In genomic region chrX:72907619-72908403, GRCm38 (mm10) we compare ENCODE assay signal across 13 mouse cellular contexts. TPM values are rescaled to one million over a fixed set of nuclear protein-coding genes. Genes with fewer than 3 reads are reported as not detected.
A peak's percentile ranks its signal among the peaks of the same experiment; 100 is the strongest.
DNase-seq lines count a peak whose midpoint lies in the region; ATAC-seq and TF ChIP-seq lines count a peak whose summit lies in the region.
"Had no signal": no experiment of that assay in that cellular context is flagged by ENCODE, and none has a peak within 500 bp of the region (broad histone marks: within the 10 kb centered on the region; RNA-seq: fewer than 3 reads in every experiment).

No protein-coding gene starts in this region.

- no peak for ATAC-seq in kidney, embryonic 14.5 days (ENCODE audit: low FRiP score, low TSS enrichment)
- ATAC-seq in forebrain, embryonic 12.5 days (ENCODE audit: low FRiP score) = peak; percentile 20; the same call in 1 of the 2 replicates
- peak; percentile 74 for ATAC-seq in hindbrain, embryonic 15.5 days (ENCODE audit: low FRiP score, low read depth)
- peak; percentile 40; the same call in 1 of the 2 replicates for ATAC-seq in midbrain, embryonic 14.5 days (ENCODE audit: low FRiP score, low TSS enrichment)
- ATAC-seq in activated CD4-positive, CD25-positive, alpha-beta regulatory T cell, adult 4 months = no peak
- ATAC-seq in inflammation-experienced regulatory T-cells, adult 6 months = no peak

- no peak overlapping the region for H3K4me3 ChIP-seq in kidney, adult 2 months (ENCODE audit: insufficient read depth, low read depth, low read length)
- no peak overlapping the region for H3K4me3 ChIP-seq in kidney, embryonic 14.5 days (ENCODE audit: low read length)
- H3K4me3 ChIP-seq in forebrain, embryonic 12.5 days (replicated peaks) = no peak overlapping the region
- H3K4me3 ChIP-seq in hindbrain, embryonic 15.5 days = no peak overlapping the region
- H3K4me3 ChIP-seq in midbrain, embryonic 14.5 days (replicated peaks; ENCODE audit: low read depth, low read length) = no peak overlapping the region
- H3K4me3 ChIP-seq: embryonic facial prominence, embryonic 12.5 days; gastrocnemius, adult 2 months; limb, embryonic 15.5 days had no signal

- no peaks in the 10 kb centered on the region for H3K9me3 ChIP-seq in kidney, embryonic 14.5 days (ENCODE audit: control insufficient read depth, low read length)
- no peaks in the 10 kb centered on the region for H3K9me3 ChIP-seq in forebrain, embryonic 12.5 days
- H3K9me3 ChIP-seq in hindbrain, embryonic 15.5 days = no peaks in the 10 kb centered on the region
- H3K9me3 ChIP-seq in midbrain, embryonic 14.5 days (ENCODE audit: control insufficient read depth, low read length) = no peaks in the 10 kb centered on the region
- H3K9me3 ChIP-seq: embryonic facial prominence, embryonic 12.5 days; limb, embryonic 15.5 days had no signal

- no peaks in the 10 kb centered on the region for H3K4me1 ChIP-seq in kidney, adult 2 months (ENCODE audit: control insufficient read depth, insufficient read depth, low read length)
- H3K4me1 ChIP-seq in kidney, embryonic 14.5 days (ENCODE audit: control insufficient read depth, insufficient read depth, low read length) = no peaks in the 10 kb centered on the region
- no peaks in the 10 kb centered on the region for H3K4me1 ChIP-seq in forebrain, embryonic 12.5 days
- no peaks in the 10 kb centered on the region for H3K4me1 ChIP-seq in hindbrain, embryonic 15.5 days (replicated peaks)
- no peaks in the 10 kb centered on the region for H3K4me1 ChIP-seq in midbrain, embryonic 14.5 days (ENCODE audit: control insufficient read depth, insufficient read depth, low read length)
- H3K4me1 ChIP-seq: embryonic facial prominence, embryonic 12.5 days; limb, embryonic 15.5 days had no signal

- peak; percentile 9 for DNase-seq in kidney, adult 2 months
- no peak for DNase-seq in midbrain, embryonic 14.5 days
- no peak for DNase-seq in ovary, postnatal 10 days (ENCODE audit: low spot score)
- DNase-seq: cerebellum, adult 11-12 months had no signal

- WGBS in kidney, adult 2 months = 58% methylated on average over 6 of the region's 6 CpGs
- WGBS in kidney, embryonic 14.5 days = 84% methylated on average over 6 of the region's 6 CpGs
- WGBS in forebrain, embryonic 12.5 days = 82% methylated on average over 6 of the region's 6 CpGs
- WGBS in hindbrain, embryonic 15.5 days = 72% methylated on average over 6 of the region's 6 CpGs
- WGBS in midbrain, embryonic 14.5 days = 82% methylated on average over 6 of the region's 6 CpGs

- H3K27ac ChIP-seq in kidney, adult 2 months (ENCODE audit: insufficient read depth, low read depth, low read length) = no peak overlapping the region
- H3K27ac ChIP-seq in kidney, embryonic 14.5 days (ENCODE audit: low read depth, low read length) = no peak overlapping the region
- H3K27ac ChIP-seq in forebrain, embryonic 12.5 days = no peak overlapping the region
- H3K27ac ChIP-seq in hindbrain, embryonic 15.5 days (replicated peaks) = no peak overlapping the region
- H3K27ac ChIP-seq in midbrain, embryonic 14.5 days (replicated peaks; ENCODE audit: low read depth, low read length) = no peak overlapping the region
- H3K27ac ChIP-seq: embryonic facial prominence, embryonic 12.5 days; gastrocnemius, adult 2 months; limb, embryonic 15.5 days; macrophage had no signal

- H3K36me3 ChIP-seq in kidney, adult 2 months (ENCODE audit: control insufficient read depth, insufficient read depth, low read length) = no peaks in the 10 kb centered on the region
- no peaks in the 10 kb centered on the region for H3K36me3 ChIP-seq in kidney, embryonic 14.5 days (ENCODE audit: control insufficient read depth, insufficient read depth, low read length)
- no peaks in the 10 kb centered on the region for H3K36me3 ChIP-seq in forebrain, embryonic 12.5 days (replicated peaks)
- H3K36me3 ChIP-seq in hindbrain, embryonic 15.5 days = no peaks in the 10 kb centered on the region
- H3K36me3 ChIP-seq in midbrain, embryonic 14.5 days (ENCODE audit: control insufficient read depth, insufficient read depth, low read length) = no peaks in the 10 kb centered on the region
- H3K36me3 ChIP-seq: embryonic facial prominence, embryonic 12.5 days; limb, embryonic 15.5 days had no signal

- TF ChIP-seq POLR2A in kidney, adult 2 months (IDR thresholded peaks at IDR 0.05; ENCODE audit: low read depth, low read length) = no peak

- no peak overlapping the region for H3K9ac ChIP-seq in kidney, embryonic 14.5 days (ENCODE audit: low read depth, low read length)
- H3K9ac ChIP-seq in forebrain, embryonic 12.5 days = no peak overlapping the region
- no peak overlapping the region for H3K9ac ChIP-seq in hindbrain, embryonic 15.5 days
- no peak overlapping the region for H3K9ac ChIP-seq in midbrain, embryonic 14.5 days (replicated peaks; ENCODE audit: low read length)
- H3K9ac ChIP-seq: embryonic facial prominence, embryonic 12.5 days; limb, embryonic 15.5 days had no signal

- H3K27me3 ChIP-seq in kidney, adult 2 months (replicated peaks; ENCODE audit: control insufficient read depth, insufficient read depth, low read length) = no peaks in the 10 kb centered on the region
- no peaks in the 10 kb centered on the region for H3K27me3 ChIP-seq in kidney, embryonic 14.5 days (ENCODE audit: control insufficient read depth, insufficient read depth, low read length)
- no peaks in the 10 kb centered on the region for H3K27me3 ChIP-seq in forebrain, embryonic 12.5 days
- H3K27me3 ChIP-seq in hindbrain, embryonic 15.5 days = no peaks in the 10 kb centered on the region
- H3K27me3 ChIP-seq in midbrain, embryonic 14.5 days (ENCODE audit: control insufficient read depth, insufficient read depth, low read length) = no peaks in the 10 kb centered on the region
- H3K27me3 ChIP-seq: embryonic facial prominence, embryonic 12.5 days; limb, embryonic 15.5 days had no signal

- no peak overlapping the region for H3K4me2 ChIP-seq in kidney, embryonic 14.5 days (replicated peaks; ENCODE audit: low read depth, low read length)
- no peak overlapping the region for H3K4me2 ChIP-seq in forebrain, embryonic 12.5 days
- no peak overlapping the region for H3K4me2 ChIP-seq in hindbrain, embryonic 15.5 days
- no peak overlapping the region for H3K4me2 ChIP-seq in midbrain, embryonic 14.5 days (ENCODE audit: low read length)
- H3K4me2 ChIP-seq: embryonic facial prominence, embryonic 12.5 days; limb, embryonic 15.5 days had no signal

- TF ChIP-seq CTCF in kidney, adult 2 months (conservative IDR thresholded peaks at IDR 0.05; ENCODE audit: insufficient read depth, insufficient read length, low read depth, low read length) = no peak

RNA-seq across cellular contexts. Expression of gene Cetn2, which starts 10.4 kb away (rescaled TPM):
- 12.4 and 22.7 TPM in 2 replicates for polyA plus RNA-seq in kidney, adult 2 months (2012; rRNA removed)
- polyA plus RNA-seq in kidney, embryonic 14.5 days (2014; fragmentation: Nextera tagmentation; extraction: Ambion mirVana) = 112 and 143 TPM in 2 replicates
- 103 and 107 TPM in 2 replicates for polyA plus RNA-seq in forebrain, embryonic 12.5 days (2016; fragmentation: Nextera tagmentation; extraction: Ambion mirVana)
- polyA plus RNA-seq in hindbrain, embryonic 15.5 days (2015; fragmentation: Nextera tagmentation; extraction: Ambion mirVana) = 67.1 and 73.8 TPM in 2 replicates
- 83.7 and 85.9 TPM in 2 replicates for polyA plus RNA-seq in midbrain, embryonic 14.5 days (2014; fragmentation: Nextera tagmentation; extraction: Ambion mirVana)
- polyA plus RNA-seq in activated CD4-positive, CD25-positive, alpha-beta regulatory T cell, adult 4 months (2017; shearing (Covaris generic)) = 100 to 1,000 TPM; 159 to 160 TPM
- 100 to 1,000 TPM; 141 to 162 (median 151) TPM for polyA plus RNA-seq in inflammation-experienced regulatory T-cells, adult 6 months (2017; shearing (Covaris generic))

RNA-seq across cellular contexts. Expression of gene Nsdhl, which starts 10.5 kb away (rescaled TPM):
- polyA plus RNA-seq in kidney, adult 2 months (2012; rRNA removed) = 43.7 and 45.7 TPM in 2 replicates
- polyA plus RNA-seq in kidney, embryonic 14.5 days (2014; fragmentation: Nextera tagmentation; extraction: Ambion mirVana) = 25.4 and 29.5 TPM in 2 replicates
- polyA plus RNA-seq in forebrain, embryonic 12.5 days (2016; fragmentation: Nextera tagmentation; extraction: Ambion mirVana) = 35.2 and 36.8 TPM in 2 replicates
- 48.9 and 49.2 TPM in 2 replicates for polyA plus RNA-seq in hindbrain, embryonic 15.5 days (2015; fragmentation: Nextera tagmentation; extraction: Ambion mirVana)
- 48.1 and 48.8 TPM in 2 replicates for polyA plus RNA-seq in midbrain, embryonic 14.5 days (2014; fragmentation: Nextera tagmentation; extraction: Ambion mirVana)
- 10 to 100 TPM; 27.5 to 29.3 TPM for polyA plus RNA-seq in activated CD4-positive, CD25-positive, alpha-beta regulatory T cell, adult 4 months (2017; shearing (Covaris generic))
- 10 to 100 TPM; 22.2 to 33.4 (median 27.8) TPM for polyA plus RNA-seq in inflammation-experienced regulatory T-cells, adult 6 months (2017; shearing (Covaris generic))

Comparison
In these comparisons a context has a peak if more than half of its experiments do, and no peak if none do; other contexts are left out.
1. ATAC-seq: peak in forebrain, embryonic 12.5 days (single experiment), hindbrain, embryonic 15.5 days (single experiment) and midbrain, embryonic 14.5 days (single experiment); none in kidney, embryonic 14.5 days (single experiment), activated CD4-positive, CD25-positive, alpha-beta regulatory T cell, adult 4 months (single experiment) and inflammation-experienced regulatory T-cells, adult 6 months (single experiment).